15 mouse cellular contexts compared by ENCODE assay signal in genomic region chr6:99401801-99402200, GRCm38 (mm10).
DNase-seq lines count a peak whose midpoint lies in the region; ATAC-seq and TF ChIP-seq lines count a peak whose summit lies in the region.
"Had no signal": no experiment of that assay in that cellular context is flagged by ENCODE, and none has a peak within 500 bp of the region (broad histone marks: within the 10 kb centered on the region; RNA-seq: fewer than 3 reads in every experiment).

No protein-coding gene starts in this region.

- peaks cover 11% of the 10 kb centered on the region for H3K4me1 ChIP-seq in hindbrain, embryonic 10.5 days (replicated peaks)
- H3K4me1 ChIP-seq in hindbrain, postnatal 0 days (ENCODE audit: insufficient read depth, low read length): no peaks in the 10 kb centered on the region
- H3K4me1 ChIP-seq in kidney, embryonic 15.5 days: peaks cover 25% of the 10 kb centered on the region; the same call in 1 of the 2 replicates

- H3K27ac ChIP-seq in hindbrain, embryonic 10.5 days: 0 out of 2 replicates have a peak overlapping the region, but pooled peaks have one; percentile 23
- H3K27ac ChIP-seq in hindbrain, postnatal 0 days: no peak overlapping the region
- H3K27ac ChIP-seq in kidney, embryonic 15.5 days: no peak overlapping the region
- H3K27ac ChIP-seq: forebrain, embryonic 12.5 days; liver, embryonic 14.5 days had no signal

- 0 out of 2 replicates have a peak, but pooled peaks cover 7% of the 10 kb centered on the region for H3K36me3 ChIP-seq in hindbrain, embryonic 10.5 days
- H3K36me3 ChIP-seq in hindbrain, postnatal 0 days (ENCODE audit: insufficient read depth, low read length): no peaks in the 10 kb centered on the region
- peaks cover 1% of the 10 kb centered on the region for H3K36me3 ChIP-seq in kidney, embryonic 15.5 days

- TF ChIP-seq CTCF in hindbrain, postnatal 0 days (IDR thresholded peaks at IDR 0.05; ENCODE audit: low read depth): no peak

- no peak for ATAC-seq in hindbrain, postnatal 0 days
- ATAC-seq in CD4-positive, CD25-positive, alpha-beta regulatory T cell, adult 4 months: peak; percentile 56
- peak; percentile 61 for ATAC-seq in megakaryocyte, adult 5-6 weeks (ENCODE audit: poor library complexity, severe bottlenecking)
- ATAC-seq in kidney, embryonic 15.5 days (replicated peaks; ENCODE audit: low FRiP score): no peak
- ATAC-seq: hindbrain, embryonic 16.5 days had no signal

- DNase-seq in hindbrain, embryonic 10.5 days (ENCODE audit: low spot score): no peak
- no peak for DNase-seq in hindbrain, postnatal 0 days (ENCODE audit: low spot score)
- peak; percentile 73 for DNase-seq in thymus, postnatal 0 days (ENCODE audit: low spot score)
- DNase-seq in ovary, adult 18-20 months (ENCODE audit: low spot score): no peak
- DNase-seq in adrenal gland, adult 18-20 months (ENCODE audit: low spot score in 2 of 2): no peak
- DNase-seq: adrenal gland, postnatal 25 days; heart, adult 18-20 months; kidney, postnatal 14 days had no signal

- no peak overlapping the region for H3K4me3 ChIP-seq in hindbrain, embryonic 10.5 days
- H3K4me3 ChIP-seq in hindbrain, postnatal 0 days (ENCODE audit: low read length): no peak overlapping the region
- no peak overlapping the region for H3K4me3 ChIP-seq in kidney, embryonic 15.5 days (replicated peaks)
- H3K4me3 ChIP-seq: forebrain, embryonic 12.5 days had no signal

- H3K9me3 ChIP-seq in hindbrain, embryonic 10.5 days: no peaks in the 10 kb centered on the region
- no peaks in the 10 kb centered on the region for H3K9me3 ChIP-seq in hindbrain, postnatal 0 days (ENCODE audit: low read length)
- H3K9me3 ChIP-seq in kidney, embryonic 15.5 days (replicated peaks): no peaks in the 10 kb centered on the region
- H3K9me3 ChIP-seq: forebrain, embryonic 12.5 days; G1E had no signal

- 79% methylated on average over 6 of the region's 6 CpGs for WGBS in hindbrain, embryonic 10.5 days
- WGBS in hindbrain, postnatal 0 days: 90% methylated on average over 6 of the region's 6 CpGs
- 79% methylated on average over 6 of the region's 6 CpGs for WGBS in kidney, embryonic 15.5 days

- no peaks in the 10 kb centered on the region for H3K27me3 ChIP-seq in hindbrain, embryonic 10.5 days (ENCODE audit: insufficient read depth, poor library complexity, severe bottlenecking)
- no peaks in the 10 kb centered on the region for H3K27me3 ChIP-seq in hindbrain, postnatal 0 days (ENCODE audit: insufficient read depth, low read length)
- no peaks in the 10 kb centered on the region for H3K27me3 ChIP-seq in kidney, embryonic 15.5 days
- H3K27me3 ChIP-seq: forebrain, embryonic 12.5 days had no signal

- no peak overlapping the region for H3K9ac ChIP-seq in hindbrain, postnatal 0 days (replicated peaks; ENCODE audit: low read length)
- no peak overlapping the region for H3K9ac ChIP-seq in kidney, embryonic 15.5 days
- H3K9ac ChIP-seq: forebrain, embryonic 12.5 days; liver, embryonic 14.5 days had no signal

- no peak overlapping the region for H3K4me2 ChIP-seq in hindbrain, postnatal 0 days (ENCODE audit: low read depth, low read length)
- no peak overlapping the region for H3K4me2 ChIP-seq in kidney, embryonic 15.5 days
- H3K4me2 ChIP-seq: forebrain, embryonic 12.5 days had no signal

Comparison
In these comparisons a context has a peak if more than half of its experiments do, and no peak if none do; other contexts are left out.
1. ATAC-seq: peak in CD4-positive, CD25-positive, alpha-beta regulatory T cell, adult 4 months (single experiment) and megakaryocyte, adult 5-6 weeks (single experiment); none in hindbrain, postnatal 0 days (single experiment) and kidney, embryonic 15.5 days (single experiment).